Mouse (Mus musculus) CD4-positive naive resting alpha-beta T cell, adult 76 days (primary cell): Measurements from ENCODE around the gene Vmn1r40. TPM values are rescaled to one million over a fixed set of nuclear protein-coding genes. Genes with fewer than 3 reads are reported as not detected.

Source experiments
- total RNA-seq: library from RNA; stranded (reverse); gene quantifications from one replicate; pipeline ENCODE4 v1.2.4, GENCODE M21; 2023

Gene Vmn1r40
- total RNA-seq = not detected

DNA sequence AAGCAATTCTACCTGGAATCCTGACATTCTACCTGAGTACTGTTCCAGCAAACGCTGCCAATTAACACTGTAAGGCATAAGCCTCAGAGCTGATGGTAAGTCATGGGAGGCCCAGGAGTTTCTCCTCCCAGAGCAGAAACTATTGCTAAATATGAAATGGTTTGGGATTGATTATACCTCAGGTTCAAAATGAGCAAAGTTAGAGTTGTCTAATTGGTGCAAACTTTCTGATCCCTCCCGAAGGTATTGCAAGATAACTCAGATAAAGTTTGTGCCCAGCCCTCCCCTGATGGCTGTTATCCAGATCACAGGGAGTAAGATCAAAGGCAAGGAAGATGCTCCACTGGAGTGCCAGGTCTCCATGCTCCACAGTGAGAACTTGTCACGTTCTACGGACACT lies at the start of gene Vmn1r40:
Gene Vmn1r40, plus strand, starts transcription at position 301 of the 400 bp plus-strand sequence.

GRCm38 (mm10) chr6:89740466-89740865 lies 33.1 kb downstream of the Vmn1r40 start, which contains the start of gene Vmn1r41:
Vmn1r41 (plus strand) TSS chr6:89740766.

Other genes with a start within 250 kb of the Vmn1r40 start
- 2.3 TPM for gene Chchd6, start 111.9 kb upstream of the Vmn1r40 start, total RNA-seq
- gene Txnrd3, start 63.6 kb upstream of the Vmn1r40 start, total RNA-seq = 3.3 TPM
- not detected for gene Vmn1r41, start 33.2 kb downstream of the Vmn1r40 start, total RNA-seq
- not detected for gene Vmn1r42, start 168.9 kb downstream of the Vmn1r40 start, total RNA-seq
- not detected for gene Vmn1r43, start 168.9 kb downstream of the Vmn1r40 start, total RNA-seq
- gene Vmn1r44, start 176.1 kb downstream of the Vmn1r40 start, total RNA-seq = not detected
- not detected for gene Vmn1r45, start 233.1 kb downstream of the Vmn1r40 start, total RNA-seq